Mouse (Mus musculus): ENCODE measurements around the gene Ate1. TPM values are rescaled to one million over a fixed set of nuclear protein-coding genes. Genes with fewer than 3 reads are reported as not detected.

Gene Ate1
- polyA plus RNA-seq, 1 experiment from 2014 or later: 101 TPM

GRCm38 (mm10) chr7:130367222-130368035 is 152.7 kb downstream of the Ate1 start:
- ATAC-seq: peak; percentile 88
- peaks cover 5% of the 10 kb centered on the region for H3K9me3 ChIP-seq
- H3K4me1 ChIP-seq (replicated peaks): peaks cover 36% of the 10 kb centered on the region
- H3K4me2 ChIP-seq (replicated peaks): 0 out of 2 replicates have a peak overlapping the region, but pooled peaks have one; percentile 41
- no peak overlapping the region for H3K9ac ChIP-seq (replicated peaks)
- no peak overlapping the region for H3K4me3 ChIP-seq (replicated peaks)
- 2% methylated on average over 12 of the region's 12 CpGs for WGBS
- H3K27ac ChIP-seq: peak overlapping the region; percentile 35; the same call in 1 of the 2 replicates
- H3K27me3 ChIP-seq: peaks cover 50% of the 10 kb centered on the region
- no peaks in the 10 kb centered on the region for H3K36me3 ChIP-seq

DNA sequence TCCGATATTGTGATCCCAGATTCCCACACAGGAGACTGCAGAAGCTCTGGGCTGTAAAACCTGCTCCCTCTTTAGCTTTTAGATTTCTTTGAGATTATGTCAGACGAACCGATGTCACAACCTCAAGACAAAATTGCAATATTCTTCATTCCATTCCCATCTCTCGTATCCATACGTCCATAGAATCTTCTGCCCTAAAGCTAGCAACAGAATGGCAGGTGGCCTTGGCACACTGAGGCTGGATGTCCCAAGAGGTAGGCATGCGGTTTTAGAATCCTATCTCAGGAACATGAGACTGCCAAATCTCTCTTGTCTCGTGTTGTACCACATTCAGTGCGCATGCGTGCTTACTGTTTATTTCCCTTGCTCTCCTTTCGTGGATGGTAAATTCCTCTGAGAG is 154.5 kb downstream of the Ate1 start:
- peaks cover 5% of the 10 kb centered on the region; the same call in 1 of the 2 replicates for H3K9me3 ChIP-seq
- no peak for ATAC-seq
- whole genome bisulfite sequencing: 92% methylated on average over 10 of the region's 10 CpGs
- H3K27me3 ChIP-seq: peaks cover 35% of the 10 kb centered on the region
- H3K4me3 ChIP-seq (replicated peaks): no peak overlapping the region
- no peak overlapping the region for H3K27ac ChIP-seq
- no peaks in the 10 kb centered on the region for H3K36me3 ChIP-seq
- H3K4me2 ChIP-seq (replicated peaks): no peak overlapping the region
- H3K4me1 ChIP-seq (replicated peaks): peaks cover 36% of the 10 kb centered on the region
- H3K9ac ChIP-seq (replicated peaks): no peak overlapping the region

Other genes with a start within 250 kb of the Ate1 start
- 114 and 115 TPM in 2 replicates for gene Nsmce4a, start 52.7 kb upstream of the Ate1 start, polyA plus RNA-seq (2015; fragmentation: Nextera tagmentation; extraction: Ambion mirVana)
- 62.4 and 70.8 TPM in 2 replicates for gene Tacc2, start 57.1 kb upstream of the Ate1 start, polyA plus RNA-seq (2015; fragmentation: Nextera tagmentation; extraction: Ambion mirVana)